Mouse (Mus musculus): ENCODE data around the gene Cadm3. TPM values are rescaled to one million over a fixed set of nuclear protein-coding genes. Genes with fewer than 3 reads are reported as not detected.
"Not testable (repeated sequence)": the region's sequence is repeated elsewhere in the genome, so short reads cannot be mapped to it uniquely, and the experiment has no call there.

Cadm3 gene
- polyA plus RNA-seq, 1 experiment from 2014 or later: 1.4 TPM

DNA sequence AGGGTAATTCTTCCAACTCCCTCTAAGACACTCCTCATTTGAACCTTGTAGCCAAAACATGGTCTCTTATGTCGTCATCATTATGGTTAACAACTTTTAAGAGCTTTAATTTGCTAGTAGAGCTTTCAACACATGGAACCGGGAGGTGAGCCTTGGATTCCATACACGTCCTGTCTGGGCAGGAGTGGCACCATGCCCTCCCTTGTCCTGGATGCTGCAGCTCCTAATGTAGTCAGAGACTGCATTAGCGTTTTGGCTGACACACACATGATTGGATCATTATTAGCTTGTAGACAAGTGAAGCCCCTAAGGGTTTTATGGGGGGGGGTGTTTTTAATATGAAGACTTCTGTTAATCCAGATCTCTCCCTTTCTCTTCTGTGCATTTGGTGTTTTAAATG is 42.5 kb downstream of the Cadm3 start:
- DNase-seq (ENCODE audit: low spot score) (no peak), ATAC-seq (ENCODE audit: insufficient number of reproducible peaks, low FRiP score, low TSS enrichment, low read depth) (no peak)
- H3K4me2 ChIP-seq (ENCODE audit: low read depth, severe bottlenecking): no peak overlapping the region
- H3K27ac ChIP-seq (replicated peaks; ENCODE audit: low read depth, low read length): no peak overlapping the region
- no peaks in the 10 kb centered on the region for H3K9me3 ChIP-seq (ENCODE audit: control insufficient read depth, low read length)
- no peaks in the 10 kb centered on the region for H3K36me3 ChIP-seq (ENCODE audit: control insufficient read depth, insufficient read depth, low read length)
- 69% methylated on average over 4 of the region's 4 CpGs for WGBS
- H3K4me3 ChIP-seq (ENCODE audit: low read depth, low read length): no peak overlapping the region
- no peak overlapping the region for H3K9ac ChIP-seq (ENCODE audit: low read length)
- H3K4me1 ChIP-seq (ENCODE audit: control insufficient read depth, insufficient read depth, low read length): no peaks in the 10 kb centered on the region
- no peaks in the 10 kb centered on the region for H3K27me3 ChIP-seq (ENCODE audit: control insufficient read depth, insufficient read depth, low read length)

GRCm38 (mm10) chr1:173323839-173324585 is 43.5 kb downstream of the Cadm3 start:
- ATAC-seq (ENCODE audit: insufficient number of reproducible peaks, low FRiP score, low TSS enrichment, low read depth) (no peak), DNase-seq (ENCODE audit: low spot score) (peak; percentile 55)
- Histone ChIP-seq H3K4me3 (ENCODE audit: low read depth, low read length) (no peak overlapping the region), H3K27me3 (ENCODE audit: control insufficient read depth, insufficient read depth, low read length) (no peaks in the 10 kb centered on the region), H3K4me2 (ENCODE audit: low read depth, severe bottlenecking) (no peak overlapping the region), H3K27ac (replicated peaks; ENCODE audit: low read depth, low read length) (no peak overlapping the region), H3K36me3 (ENCODE audit: control insufficient read depth, insufficient read depth, low read length) (no peaks in the 10 kb centered on the region), H3K9me3 (ENCODE audit: control insufficient read depth, low read length) (no peaks in the 10 kb centered on the region), H3K9ac (ENCODE audit: low read length) (no peak overlapping the region), H3K4me1 (ENCODE audit: control insufficient read depth, insufficient read depth, low read length) (no peaks in the 10 kb centered on the region)
- WGBS: 33% methylated on average over 5 of the region's 5 CpGs

DNA sequence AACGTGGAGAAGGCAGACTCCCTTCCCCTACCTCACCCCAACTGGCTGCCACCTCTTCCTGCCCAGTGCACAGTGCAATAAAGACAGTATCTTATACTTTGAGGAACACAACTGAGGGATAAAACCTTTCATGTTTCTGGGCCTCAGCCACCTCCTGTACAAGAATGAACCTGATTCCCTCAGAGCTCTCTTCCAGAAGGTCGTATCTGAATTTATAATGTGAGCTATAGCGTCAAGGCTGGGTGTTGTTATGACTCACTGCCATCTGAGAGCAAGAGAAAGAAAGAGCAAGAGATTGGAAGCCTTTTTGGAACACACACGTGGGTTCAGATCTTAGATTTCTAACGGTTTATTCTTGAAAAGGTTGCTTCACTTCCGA is 45.3 kb downstream of the Cadm3 start:
- WGBS: 72% methylated on average over 6 of the region's 6 CpGs
- DNase-seq (ENCODE audit: low spot score): no peak
- no peak for ATAC-seq (ENCODE audit: insufficient number of reproducible peaks, low FRiP score, low TSS enrichment, low read depth)
- H3K9ac ChIP-seq (ENCODE audit: low read length): no peak overlapping the region
- H3K27ac ChIP-seq (replicated peaks; ENCODE audit: low read depth, low read length): no peak overlapping the region
- H3K4me2 ChIP-seq (ENCODE audit: low read depth, severe bottlenecking): no peak overlapping the region
- H3K36me3 ChIP-seq (ENCODE audit: control insufficient read depth, insufficient read depth, low read length): no peaks in the 10 kb centered on the region
- H3K4me1 ChIP-seq (ENCODE audit: control insufficient read depth, insufficient read depth, low read length): no peaks in the 10 kb centered on the region
- no peaks in the 10 kb centered on the region for H3K9me3 ChIP-seq (ENCODE audit: control insufficient read depth, low read length)
- no peaks in the 10 kb centered on the region for H3K27me3 ChIP-seq (ENCODE audit: control insufficient read depth, insufficient read depth, low read length)
- no peak overlapping the region for H3K4me3 ChIP-seq (ENCODE audit: low read depth, low read length)

DNA sequence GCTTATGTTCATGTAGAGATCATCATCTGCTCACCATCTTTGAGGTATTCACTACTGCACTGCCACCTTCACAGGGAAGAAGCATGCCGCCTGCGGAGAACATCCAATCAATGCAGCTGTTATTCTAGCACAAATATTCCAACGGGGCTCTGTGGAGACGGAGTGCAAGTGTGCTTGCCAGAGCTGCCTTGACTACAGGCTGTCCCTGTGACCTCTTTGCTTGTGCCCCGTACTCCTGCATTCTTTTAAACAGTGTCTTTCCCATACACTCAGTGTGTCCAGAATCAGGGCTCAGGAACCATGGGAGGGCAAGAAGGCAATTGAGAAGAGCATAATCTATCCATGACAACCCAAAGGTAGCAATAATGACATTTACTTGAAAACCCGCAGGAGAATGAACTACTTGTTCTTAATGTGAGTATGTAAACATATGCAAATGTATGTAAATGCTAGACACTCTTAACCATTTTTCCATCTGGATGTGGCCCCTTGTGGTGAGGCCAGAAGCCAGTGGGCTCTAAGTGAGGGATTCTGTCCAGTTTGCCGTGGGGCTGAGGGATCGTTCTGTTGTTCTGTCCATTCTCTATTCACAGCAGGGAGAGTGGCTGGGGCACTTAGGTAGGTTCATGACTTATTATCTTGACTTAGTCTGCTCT is 45.8 kb downstream of the Cadm3 start:
- H3K9me3 ChIP-seq (ENCODE audit: control insufficient read depth, low read length): no peaks in the 10 kb centered on the region
- no peak overlapping the region for H3K4me3 ChIP-seq (ENCODE audit: low read depth, low read length)
- H3K36me3 ChIP-seq (ENCODE audit: control insufficient read depth, insufficient read depth, low read length): no peaks in the 10 kb centered on the region
- no peak overlapping the region for H3K9ac ChIP-seq (ENCODE audit: low read length)
- WGBS: 81% methylated on average over 8 of the region's 8 CpGs
- no peak overlapping the region for H3K4me2 ChIP-seq (ENCODE audit: low read depth, severe bottlenecking)
- DNase-seq (ENCODE audit: low spot score) (no peak), ATAC-seq (ENCODE audit: insufficient number of reproducible peaks, low FRiP score, low TSS enrichment, low read depth) (no peak)
- H3K27ac ChIP-seq (replicated peaks; ENCODE audit: low read depth, low read length): no peak overlapping the region
- no peaks in the 10 kb centered on the region for H3K4me1 ChIP-seq (ENCODE audit: control insufficient read depth, insufficient read depth, low read length)
- no peaks in the 10 kb centered on the region for H3K27me3 ChIP-seq (ENCODE audit: control insufficient read depth, insufficient read depth, low read length)

- no peaks in the 10 kb centered on the region for H3K4me1 ChIP-seq (ENCODE audit: control insufficient read depth, insufficient read depth, low read length)
- no peak overlapping the region for H3K27ac ChIP-seq (replicated peaks; ENCODE audit: low read depth, low read length)
- H3K27me3 ChIP-seq (ENCODE audit: control insufficient read depth, insufficient read depth, low read length): no peaks in the 10 kb centered on the region
- ATAC-seq (ENCODE audit: insufficient number of reproducible peaks, low FRiP score, low TSS enrichment, low read depth) (no peak), DNase-seq (ENCODE audit: low spot score) (no peak)
- no peak overlapping the region for H3K4me3 ChIP-seq (ENCODE audit: low read depth, low read length)
- H3K9me3 ChIP-seq (ENCODE audit: control insufficient read depth, low read length): no peaks in the 10 kb centered on the region
- H3K9ac ChIP-seq (ENCODE audit: low read length): no peak overlapping the region
- no peak overlapping the region for H3K4me2 ChIP-seq (ENCODE audit: low read depth, severe bottlenecking)
- no peaks in the 10 kb centered on the region for H3K36me3 ChIP-seq (ENCODE audit: control insufficient read depth, insufficient read depth, low read length)
- 86% methylated on average over 2 of the region's 2 CpGs for WGBS
These were observed 49.5 kb downstream of the Cadm3 start for GRCm38 (mm10) chr1:173317925-173318477.

GRCm38 (mm10) chr1:173315725-173316124 is 51.8 kb downstream of the Cadm3 start:
- no peak overlapping the region for H3K27ac ChIP-seq (replicated peaks; ENCODE audit: low read depth, low read length)
- WGBS: 85% methylated on average over 3 of the region's 3 CpGs
- H3K4me2 ChIP-seq (ENCODE audit: low read depth, severe bottlenecking): no peak overlapping the region
- H3K9ac ChIP-seq (ENCODE audit: low read length): no peak overlapping the region
- H3K9me3 ChIP-seq (ENCODE audit: control insufficient read depth, low read length): no peaks in the 10 kb centered on the region
- H3K4me3 ChIP-seq (ENCODE audit: low read depth, low read length): no peak overlapping the region
- no peaks in the 10 kb centered on the region for H3K36me3 ChIP-seq (ENCODE audit: control insufficient read depth, insufficient read depth, low read length)
- H3K4me1 ChIP-seq (ENCODE audit: control insufficient read depth, insufficient read depth, low read length): no peaks in the 10 kb centered on the region
- peak; percentile 0 for DNase-seq (ENCODE audit: low spot score)
- no peaks in the 10 kb centered on the region for H3K27me3 ChIP-seq (ENCODE audit: control insufficient read depth, insufficient read depth, low read length)
- no peak for ATAC-seq (ENCODE audit: insufficient number of reproducible peaks, low FRiP score, low TSS enrichment, low read depth)

- H3K36me3 ChIP-seq (ENCODE audit: control insufficient read depth, insufficient read depth, low read length): not testable (repeated sequence)
These were observed 53.9 kb downstream of the Cadm3 start for GRCm38 (mm10) chr1:173313535-173314050.

GRCm38 (mm10) chr1:173302795-173303194 is 64.7 kb downstream of the Cadm3 start:
- not testable (repeated sequence) for H3K4me3 ChIP-seq (ENCODE audit: low read depth, low read length); H3K36me3 ChIP-seq (ENCODE audit: control insufficient read depth, insufficient read depth, low read length); ATAC-seq (ENCODE audit: insufficient number of reproducible peaks, low FRiP score, low TSS enrichment, low read depth); H3K9me3 ChIP-seq (ENCODE audit: control insufficient read depth, low read length); H3K4me1 ChIP-seq (ENCODE audit: control insufficient read depth, insufficient read depth, low read length); H3K27me3 ChIP-seq (ENCODE audit: control insufficient read depth, insufficient read depth, low read length); H3K9ac ChIP-seq (ENCODE audit: low read length); H3K27ac ChIP-seq (replicated peaks; ENCODE audit: low read depth, low read length); H3K4me2 ChIP-seq (ENCODE audit: low read depth, severe bottlenecking); DNase-seq (ENCODE audit: low spot score)
- WGBS: 67% methylated on average over 3 of the region's 3 CpGs

More at GRCm38 (mm10) chr1:173313535-173314050, 53.9 kb downstream of the Cadm3 start:
- not testable (repeated sequence) for H3K9me3 ChIP-seq (ENCODE audit: control insufficient read depth, low read length); H3K9ac ChIP-seq (ENCODE audit: low read length); H3K27me3 ChIP-seq (ENCODE audit: control insufficient read depth, insufficient read depth, low read length); H3K4me1 ChIP-seq (ENCODE audit: control insufficient read depth, insufficient read depth, low read length); H3K27ac ChIP-seq (replicated peaks; ENCODE audit: low read depth, low read length); H3K4me2 ChIP-seq (ENCODE audit: low read depth, severe bottlenecking); ATAC-seq (ENCODE audit: insufficient number of reproducible peaks, low FRiP score, low TSS enrichment, low read depth); H3K4me3 ChIP-seq (ENCODE audit: low read depth, low read length)
- WGBS: 82% methylated on average over 7 of the region's 7 CpGs
- peak; percentile 11 for DNase-seq (ENCODE audit: low spot score)

All from limb, embryonic 11.5 days (tissue).